Mouse (Mus musculus): Measurements from ENCODE around the gene Tmem245. TPM values are rescaled to one million over a fixed set of nuclear protein-coding genes. Genes with fewer than 3 reads are reported as not detected.
A peak's percentile ranks its signal among the peaks of the same experiment; 100 is the strongest.

The Tmem245 gene
- 14.0 and 23.1 TPM in 2 replicates for polyA plus RNA-seq (2016; fragmentation: Nextera tagmentation; extraction: Ambion mirVana)

GRCm38 (mm10) chr4:56946641-56947640 lies at the start of gene Tmem245:
TSS of gene Tmem245 (minus strand) at chr4:56947437.
- DNase-seq (ENCODE audit: low spot score), result peak; percentile 97
- H3K9me3 ChIP-seq, result no peaks in the 10 kb centered on the region
- peak within 1 kb of the TSS; percentile 94 for H3K27ac ChIP-seq
- no peaks in the 10 kb centered on the region for H3K36me3 ChIP-seq
- under 1% methylated on average over 107 of the region's 107 CpGs for WGBS
- H3K4me3 ChIP-seq, result peak within 1 kb of the TSS; percentile 86
- peaks cover 36% of the 10 kb centered on the region for H3K4me1 ChIP-seq
- H3K27me3 ChIP-seq (ENCODE audit: insufficient read depth, poor library complexity, severe bottlenecking), result no peaks in the 10 kb centered on the region

DNA sequence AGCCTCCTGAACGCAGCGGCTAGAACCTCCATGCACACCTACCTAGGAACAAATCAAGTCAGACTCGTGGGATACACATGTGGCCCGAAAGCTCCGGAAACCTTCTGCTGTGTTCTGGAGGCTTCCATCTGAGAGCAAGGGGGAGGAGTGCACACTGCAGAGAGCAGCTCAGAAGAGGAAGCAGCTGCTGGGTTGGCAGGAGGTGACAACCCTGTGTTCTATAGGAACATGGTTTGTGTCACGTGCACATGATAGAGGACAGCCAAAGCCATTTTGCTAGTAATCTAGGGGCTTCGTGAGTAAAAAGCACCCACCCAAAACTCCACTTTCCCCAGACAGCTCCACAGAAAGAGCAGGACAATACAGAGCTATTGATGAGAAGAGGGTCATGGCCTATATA lies 46.1 kb upstream of the Tmem245 start:
- 74% methylated on average over 7 of the region's 7 CpGs for WGBS
- Histone ChIP-seq H3K4me3 (no peak overlapping the region), H3K36me3 (no peaks in the 10 kb centered on the region), H3K4me1 (peaks cover 14% of the 10 kb centered on the region), H3K27me3 (ENCODE audit: insufficient read depth, poor library complexity, severe bottlenecking) (peaks cover 50% of the 10 kb centered on the region), H3K27ac (no peak overlapping the region), H3K9me3 (no peaks in the 10 kb centered on the region)
- no peak for DNase-seq (ENCODE audit: low spot score)

DNA sequence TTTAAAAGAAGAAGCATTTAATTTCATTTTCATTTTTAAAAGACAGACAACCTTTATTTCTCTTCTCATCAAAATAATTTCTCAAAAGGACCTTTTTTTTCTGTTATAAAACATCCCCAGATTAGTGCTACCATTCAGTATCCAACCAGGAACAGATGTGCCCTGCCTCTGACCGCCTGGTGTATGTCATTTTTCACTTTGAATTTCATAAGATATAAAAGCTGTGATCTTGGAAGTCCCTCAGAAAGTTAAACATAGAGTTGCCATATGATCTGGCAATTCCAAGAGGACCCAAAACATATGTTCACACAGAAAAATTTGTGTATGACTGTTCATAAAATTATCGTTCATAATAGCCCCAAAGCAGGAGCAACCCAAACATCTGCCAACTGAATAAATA lies 44.7 kb upstream of the Tmem245 start:
- no peak overlapping the region for H3K27ac ChIP-seq
- 63% methylated on average over 2 of the region's 2 CpGs for WGBS
- no peak for DNase-seq (ENCODE audit: low spot score)
- H3K4me1 ChIP-seq, result peaks cover 9% of the 10 kb centered on the region
- H3K4me3 ChIP-seq, result no peak overlapping the region
- H3K9me3 ChIP-seq, result no peaks in the 10 kb centered on the region
- H3K36me3 ChIP-seq, result no peaks in the 10 kb centered on the region
- H3K27me3 ChIP-seq (ENCODE audit: insufficient read depth, poor library complexity, severe bottlenecking), result peaks cover 64% of the 10 kb centered on the region

DNA sequence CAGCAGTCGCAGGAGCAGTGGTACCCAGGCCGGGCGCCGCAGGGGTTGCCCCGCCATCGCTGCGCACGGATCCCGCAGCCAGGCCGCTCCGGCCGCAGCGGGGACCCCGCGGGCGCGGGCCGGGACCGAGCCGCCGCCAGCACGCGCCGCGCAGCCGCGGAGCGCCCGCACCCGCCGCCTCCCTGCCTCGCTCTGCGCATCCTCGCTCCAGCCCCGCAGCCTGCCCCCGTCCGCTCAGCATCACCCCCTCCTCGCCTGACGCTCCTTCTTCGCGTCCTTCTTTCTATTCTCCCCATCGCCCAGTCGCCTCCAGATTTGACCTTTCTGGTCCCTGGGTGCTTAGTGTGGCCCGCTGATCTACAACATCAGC lies 43.0 kb upstream of the Tmem245 start, which contains the start of gene Frrs1l:
TSS of gene Frrs1l (minus strand) at position 177 of the 370 bp plus-strand sequence.
- H3K4me3 ChIP-seq, result peak within 1 kb of the TSS; percentile 80
- WGBS, result under 1% methylated on average over 39 of the region's 44 CpGs
- H3K36me3 ChIP-seq, result no peaks in the 10 kb centered on the region
- peak within 1 kb of the TSS; percentile 74 for H3K27ac ChIP-seq
- no peak for DNase-seq (ENCODE audit: low spot score)
- H3K9me3 ChIP-seq, result no peaks in the 10 kb centered on the region
- H3K27me3 ChIP-seq (ENCODE audit: insufficient read depth, poor library complexity, severe bottlenecking), result peaks cover 68% of the 10 kb centered on the region
- peaks cover 9% of the 10 kb centered on the region for H3K4me1 ChIP-seq

GRCm38 (mm10) chr4:56989431-56990214 lies 42.4 kb upstream of the Tmem245 start:
- H3K4me3 ChIP-seq, result peak overlapping the region; percentile 80
- 2% methylated on average over 45 of the region's 45 CpGs for whole genome bisulfite sequencing
- H3K4me1 ChIP-seq, result peaks cover 9% of the 10 kb centered on the region
- H3K27ac ChIP-seq, result peak overlapping the region; percentile 74
- H3K9me3 ChIP-seq, result no peaks in the 10 kb centered on the region
- DNase-seq (ENCODE audit: low spot score), result no peak
- peaks cover 68% of the 10 kb centered on the region for H3K27me3 ChIP-seq (ENCODE audit: insufficient read depth, poor library complexity, severe bottlenecking)
- H3K36me3 ChIP-seq, result no peaks in the 10 kb centered on the region

DNA sequence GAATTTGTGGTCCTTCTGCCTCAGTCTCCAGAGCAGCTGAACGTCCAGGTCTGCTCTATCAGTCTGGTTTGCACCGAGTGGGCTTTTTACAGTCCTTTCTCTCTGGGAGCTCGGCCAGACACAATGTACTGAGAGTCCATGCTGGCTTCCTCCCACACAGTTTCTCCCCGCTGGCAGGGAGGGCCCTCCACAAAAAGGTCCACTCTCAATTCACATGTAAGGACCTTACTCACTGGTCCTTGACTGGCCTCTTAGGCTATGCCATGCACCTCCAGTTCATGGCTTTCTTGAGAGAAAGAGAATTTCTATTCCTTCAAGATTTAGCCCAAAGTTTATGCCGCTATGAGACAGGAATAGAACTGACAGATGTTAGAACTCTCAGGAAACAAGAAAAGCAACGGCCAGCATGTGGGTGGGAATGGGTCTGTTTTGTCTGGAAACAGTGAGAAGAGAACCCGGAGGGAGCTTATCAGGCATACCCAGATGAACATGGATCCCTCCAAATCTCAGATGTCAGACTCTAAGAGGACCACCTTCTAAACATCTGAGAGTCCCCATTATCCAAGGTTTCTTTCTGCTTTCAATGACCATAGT lies 18.4 kb upstream of the Tmem245 start:
- DNase-seq (ENCODE audit: low spot score), result no peak
- WGBS, result 56% methylated on average over 7 of the region's 7 CpGs

GRCm38 (mm10) chr4:56963687-56964086 lies 16.4 kb upstream of the Tmem245 start:
- no peak overlapping the region for H3K4me3 ChIP-seq
- no peaks in the 10 kb centered on the region for H3K36me3 ChIP-seq
- no peaks in the 10 kb centered on the region for H3K9me3 ChIP-seq
- no peaks in the 10 kb centered on the region; the same call in 1 of the 2 replicates for H3K4me1 ChIP-seq
- DNase-seq (ENCODE audit: low spot score), result no peak
- H3K27me3 ChIP-seq (ENCODE audit: insufficient read depth, poor library complexity, severe bottlenecking), result no peaks in the 10 kb centered on the region
- 83% methylated on average over 6 of the region's 6 CpGs for WGBS
- no peak overlapping the region for H3K27ac ChIP-seq

More for the DNA sequence above, 18.4 kb upstream of the Tmem245 start:
- Histone ChIP-seq H3K27me3 (ENCODE audit: insufficient read depth, poor library complexity, severe bottlenecking) (no peaks in the 10 kb centered on the region), H3K9me3 (no peaks in the 10 kb centered on the region), H3K4me3 (no peak overlapping the region), H3K4me1 (no peaks in the 10 kb centered on the region; the same call in 1 of the 2 replicates), H3K27ac (no peak overlapping the region), H3K36me3 (no peaks in the 10 kb centered on the region)

DNA sequence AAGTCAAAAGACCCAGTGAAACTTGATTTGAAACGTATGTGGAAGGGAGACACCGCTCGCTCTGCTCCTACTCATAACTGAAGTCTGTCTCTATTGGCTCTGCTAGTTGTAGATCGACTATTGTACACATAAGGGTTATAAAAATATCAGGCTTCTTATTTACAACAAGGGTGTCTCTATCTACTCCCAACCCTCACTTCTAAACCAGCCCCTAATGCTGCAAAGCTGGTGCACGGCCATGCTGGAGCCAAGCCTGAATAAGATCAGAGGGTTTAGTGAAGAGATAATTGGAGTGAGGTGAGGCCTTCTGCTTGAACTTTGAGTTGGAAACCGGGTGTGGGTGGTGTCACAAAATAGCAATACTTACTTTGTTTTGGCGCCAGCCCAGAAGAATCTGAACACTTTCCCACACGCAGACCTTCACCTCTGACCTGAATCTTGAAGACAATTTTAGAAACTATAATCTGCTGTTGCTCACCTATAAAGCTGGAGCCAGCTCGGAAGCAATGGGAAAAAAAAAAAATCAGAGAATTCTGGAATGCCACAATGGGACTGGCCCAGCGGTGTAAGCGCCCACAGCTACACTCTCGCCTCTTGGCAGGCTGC lies 14.2 kb upstream of the Tmem245 start:
- H3K4me3 ChIP-seq, result no peak overlapping the region
- no peaks in the 10 kb centered on the region for H3K27me3 ChIP-seq (ENCODE audit: insufficient read depth, poor library complexity, severe bottlenecking)
- peaks cover 5% of the 10 kb centered on the region for H3K4me1 ChIP-seq
- DNase-seq (ENCODE audit: low spot score), result no peak
- 73% methylated on average over 12 of the region's 12 CpGs for WGBS
- H3K36me3 ChIP-seq, result no peaks in the 10 kb centered on the region
- H3K9me3 ChIP-seq, result no peaks in the 10 kb centered on the region
- H3K27ac ChIP-seq, result no peak overlapping the region

DNA sequence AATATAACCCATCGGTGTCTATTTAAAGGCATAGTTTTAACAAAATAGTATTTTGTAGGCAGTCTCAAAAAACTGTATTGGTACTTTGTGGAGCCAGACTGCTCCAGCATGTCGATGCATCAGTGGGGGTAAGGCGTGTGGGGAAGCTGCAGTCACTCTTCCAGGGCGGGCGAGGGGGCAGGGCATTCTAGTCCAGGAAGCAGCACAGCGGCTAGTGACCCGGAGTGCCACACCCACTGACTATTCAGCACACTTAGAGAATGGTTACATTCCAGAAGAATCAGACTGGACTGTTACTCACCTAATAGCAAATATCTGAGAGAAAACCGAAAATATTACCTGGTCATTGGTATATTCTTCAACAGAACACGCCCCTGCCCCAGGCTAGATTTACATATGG lies 10.3 kb upstream of the Tmem245 start:
- 42% methylated on average over 9 of the region's 9 CpGs for WGBS
- DNase-seq (ENCODE audit: low spot score), result no peak
- H3K27ac ChIP-seq, result no peak overlapping the region

DNA sequence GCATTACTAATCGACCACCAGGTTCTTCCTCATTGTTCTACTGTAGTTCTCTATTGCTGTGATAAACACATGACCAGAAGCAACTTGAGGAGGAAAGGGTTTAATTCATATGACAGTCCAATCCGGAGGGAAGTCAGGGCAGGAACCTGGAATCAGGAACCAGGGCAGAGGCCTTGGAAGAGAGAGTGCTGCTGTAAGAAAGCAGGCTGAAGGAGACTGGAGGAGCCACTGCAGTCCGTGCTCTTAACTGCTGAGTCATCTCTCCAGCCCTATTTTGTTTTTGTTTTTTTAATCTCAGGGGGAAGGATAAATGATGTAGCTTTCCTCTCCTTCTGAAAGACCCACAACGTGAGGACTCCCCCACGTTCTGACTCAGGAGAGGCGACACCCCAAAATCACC lies 6.0 kb upstream of the Tmem245 start:
- WGBS, result 55% methylated on average over 6 of the region's 6 CpGs
- no peak overlapping the region for H3K4me3 ChIP-seq
- no peaks in the 10 kb centered on the region for H3K27me3 ChIP-seq (ENCODE audit: insufficient read depth, poor library complexity, severe bottlenecking)
- peaks cover 9% of the 10 kb centered on the region; the same call in 1 of the 2 replicates for H3K4me1 ChIP-seq
- H3K9me3 ChIP-seq, result no peaks in the 10 kb centered on the region
- H3K36me3 ChIP-seq, result no peaks in the 10 kb centered on the region
- no peak for DNase-seq (ENCODE audit: low spot score)
- H3K27ac ChIP-seq, result no peak overlapping the region

More for the DNA sequence above, 10.3 kb upstream of the Tmem245 start:
- no peak overlapping the region for H3K4me3 ChIP-seq
- no peaks in the 10 kb centered on the region for H3K9me3 ChIP-seq
- H3K4me1 ChIP-seq, result peaks cover 9% of the 10 kb centered on the region
- H3K36me3 ChIP-seq, result no peaks in the 10 kb centered on the region
- H3K27me3 ChIP-seq (ENCODE audit: insufficient read depth, poor library complexity, severe bottlenecking), result no peaks in the 10 kb centered on the region

GRCm38 (mm10) chr4:56951701-56952100 lies 4.5 kb upstream of the Tmem245 start:
- no peak for DNase-seq (ENCODE audit: low spot score)
- H3K9me3 ChIP-seq, result no peaks in the 10 kb centered on the region
- WGBS, result 81% methylated on average over 3 of the region's 3 CpGs

GRCm38 (mm10) chr4:56949494-56949893 lies 2.3 kb upstream of the Tmem245 start:
- Histone ChIP-seq H3K36me3 (no peaks in the 10 kb centered on the region), H3K9me3 (no peaks in the 10 kb centered on the region), H3K27me3 (ENCODE audit: insufficient read depth, poor library complexity, severe bottlenecking) (no peaks in the 10 kb centered on the region), H3K4me3 (no peak overlapping the region), H3K27ac (no peak overlapping the region), H3K4me1 (peaks cover 13% of the 10 kb centered on the region)
- no peak for DNase-seq (ENCODE audit: low spot score)
- 72% methylated on average over 6 of the region's 6 CpGs for WGBS

More at GRCm38 (mm10) chr4:56951701-56952100, 4.5 kb upstream of the Tmem245 start:
- 0 out of 2 replicates have a peak, but pooled peaks cover 4% of the 10 kb centered on the region for H3K4me1 ChIP-seq
- H3K27ac ChIP-seq, result no peak overlapping the region
- H3K4me3 ChIP-seq, result no peak overlapping the region
- no peaks in the 10 kb centered on the region for H3K36me3 ChIP-seq
- H3K27me3 ChIP-seq (ENCODE audit: insufficient read depth, poor library complexity, severe bottlenecking), result no peaks in the 10 kb centered on the region

Data from heart, embryonic 10.5 days (tissue).